Mouse (Mus musculus) olfactory bulb, adult 2 months (tissue): ENCODE results near the gene Timd2. TPM values are rescaled to one million over a fixed set of nuclear protein-coding genes. Genes with fewer than 3 reads are reported as not detected.
"Not testable (repeated sequence)": the region's sequence is repeated elsewhere in the genome, so short reads cannot be mapped to it uniquely, and the experiment has no call there.

Experiments
- H3K27ac ChIP-seq: fragments of 200-500 bp; 2 replicates; pipeline ENCODE4 v1.5.1; 2012; ENCODE audit warnings: low read depth, low read length; ENCODE audit not compliant: insufficient read depth
- H3K4me1 ChIP-seq: fragments of 200-500 bp; 2 replicates; pipeline ENCODE4 v1.6.1; 2012; ENCODE audit warnings: low read length; ENCODE audit not compliant: control insufficient read depth, insufficient read depth
- H3K4me3 ChIP-seq: fragments of 200-500 bp; 2 replicates; pipeline ENCODE4 v1.5.1; 2012; ENCODE audit warnings: mild to moderate bottlenecking, low read depth, low read length, moderate library complexity; ENCODE audit not compliant: insufficient read depth
- CTCF ChIP-seq: fragments of 200-500 bp; IDR thresholded peaks from 2 replicates; pipeline ENCODE4 v1.5.1; 2012; ENCODE audit warnings: low read depth, mild to moderate bottlenecking, low read length, moderate library complexity; ENCODE audit not compliant: insufficient read depth
- POLR2A ChIP-seq: fragments of 200-500 bp; IDR thresholded peaks from 2 replicates; pipeline ENCODE4 v1.6.1; 2012; ENCODE audit warnings: mild to moderate bottlenecking, low read depth, low read length, moderate library complexity; ENCODE audit not compliant: insufficient read depth
- WGBS: fragments of 180-500 bp; shearing (Covaris S2); methylation state at CpG from one replicate; pipeline ENCODE4 v1.1.7; 2018; 5-methylcytosine and 5-hydroxymethylcytosine counted together
- polyA plus RNA-seq: library from polyadenylated mRNA; stranded (reverse); fragments of >200 nt; gene quantifications from 2 replicates; pipeline ENCODE4 v1.2.4, GENCODE M21; 2012; ENCODE audit warnings: low replicate concordance; ENCODE audit not compliant: missing spikeins, insufficient read depth, insufficient read length

Gene Timd2
- polyA plus RNA-seq, 1 experiment = not detected

GRCm38 (mm10) chr11:46667938-46668337 lies 38.9 kb downstream of the Timd2 start:
- 86% methylated on average over 2 of the region's 2 CpGs for WGBS
- no peak overlapping the region for H3K27ac ChIP-seq
- TF ChIP-seq CTCF = no peak
- TF ChIP-seq POLR2A = no peak
- no peaks in the 10 kb centered on the region for H3K4me1 ChIP-seq
- H3K4me3 ChIP-seq = no peak overlapping the region

GRCm38 (mm10) chr11:46667105-46667504 lies 39.8 kb downstream of the Timd2 start:
- 96% methylated on average over 3 of the region's 3 CpGs for WGBS
- Histone ChIP-seq H3K27ac (no peak overlapping the region), H3K4me1 (no peaks in the 10 kb centered on the region), H3K4me3 (no peak overlapping the region)
- no peak for TF ChIP-seq POLR2A
- no peak for TF ChIP-seq CTCF

GRCm38 (mm10) chr11:46665599-46666522 lies 41.0 kb downstream of the Timd2 start:
- Histone ChIP-seq H3K4me1 (no peaks in the 10 kb centered on the region), H3K4me3 (no peak overlapping the region), H3K27ac (no peak overlapping the region)
- TF ChIP-seq CTCF = no peak
- TF ChIP-seq POLR2A = no peak
- WGBS = 74% methylated on average over 6 of the region's 6 CpGs

GRCm38 (mm10) chr11:46663215-46663614 lies 43.6 kb downstream of the Timd2 start:
- Histone ChIP-seq H3K4me1 (no peaks in the 10 kb centered on the region), H3K4me3 (no peak overlapping the region), H3K27ac (no peak overlapping the region)
- TF ChIP-seq CTCF (no peak), POLR2A (no peak)
- WGBS = 57% methylated on average over 4 of the region's 4 CpGs

GRCm38 (mm10) chr11:46652476-46652875 lies 54.4 kb downstream of the Timd2 start:
- Histone ChIP-seq H3K27ac (no peak overlapping the region), H3K4me1 (no peaks in the 10 kb centered on the region), H3K4me3 (no peak overlapping the region)
- WGBS = 82% methylated on average over 3 of the region's 3 CpGs
- TF ChIP-seq CTCF (no peak), POLR2A (no peak)

- not testable (repeated sequence) for H3K27ac ChIP-seq, H3K4me1 ChIP-seq, H3K4me3 ChIP-seq
- 62% methylated on average over 3 of the region's 3 CpGs for WGBS
These were observed 57.2 kb downstream of the Timd2 start for GRCm38 (mm10) chr11:46649655-46650054.

- H3K27ac ChIP-seq = no peak overlapping the region
- 88% methylated on average over 1 of the region's 1 CpGs for WGBS
- H3K4me3 ChIP-seq = no peak overlapping the region
- no peaks in the 10 kb centered on the region for H3K4me1 ChIP-seq
- no peak for TF ChIP-seq POLR2A
- TF ChIP-seq CTCF = no peak
These were observed 62.0 kb downstream of the Timd2 start for GRCm38 (mm10) chr11:46644824-46645223.

GRCm38 (mm10) chr11:46636568-46636967 lies 70.3 kb downstream of the Timd2 start:
- Histone ChIP-seq H3K4me3 (no peak overlapping the region), H3K27ac (no peak overlapping the region), H3K4me1 (no peaks in the 10 kb centered on the region)
- WGBS = 85% methylated on average over 3 of the region's 3 CpGs
- TF ChIP-seq CTCF (no peak), POLR2A (no peak)

GRCm38 (mm10) chr11:46635516-46635915 lies 71.3 kb downstream of the Timd2 start:
- H3K4me3 ChIP-seq, H3K27ac ChIP-seq, H3K4me1 ChIP-seq: not testable (repeated sequence)
- WGBS = 92% methylated on average over 4 of the region's 4 CpGs
